Mouse (Mus musculus) lung, embryonic 14.5 days (tissue): ENCODE results near the gene Wipf1. TPM values are rescaled to one million over a fixed set of nuclear protein-coding genes. Genes with fewer than 3 reads are reported as not detected.
A peak's percentile ranks its signal among the peaks of the same experiment; 100 is the strongest.

Experiments used
- ATAC-seq: fragments of 200-750 bp; cut with Nextera tagmentation; 2 replicates; pipeline ENCODE4 v1.8.0; 2017; ENCODE audit warnings: mild to moderate bottlenecking, moderate TSS enrichment, moderate library complexity; ENCODE audit not compliant: insufficient read depth
- DNase-seq: peaks from one replicate; pipeline ENCODE4 v3.0.0-alpha.2; 2015
- H3K27ac ChIP-seq: fragments of 300-500 bp; sonication (generic); 2 replicates; pipeline ENCODE4 v1.5.1; 2014; ENCODE audit warnings: low read depth, mild to moderate bottlenecking, moderate library complexity
- H3K27me3 ChIP-seq: fragments of 300-500 bp; sonication (generic); 2 replicates; pipeline ENCODE4 v1.6.1; 2014; ENCODE audit warnings: low read length, control low read depth; ENCODE audit not compliant: insufficient read depth
- H3K36me3 ChIP-seq: fragments of 300-500 bp; sonication (generic); 2 replicates; pipeline ENCODE4 v1.6.1; 2014; ENCODE audit warnings: control low read depth; ENCODE audit not compliant: insufficient read depth
- H3K4me1 ChIP-seq: fragments of 300-500 bp; sonication (generic); 2 replicates; pipeline ENCODE4 v1.6.1; 2014; ENCODE audit warnings: antibody characterized with exemption, control low read depth; ENCODE audit not compliant: insufficient read depth
- H3K4me2 ChIP-seq: fragments of 300-500 bp; sonication (generic); 2 replicates; pipeline ENCODE4 v1.6.1; 2014; ENCODE audit warnings: mild to moderate bottlenecking
- H3K4me3 ChIP-seq: fragments of 300-500 bp; sonication (generic); 2 replicates; pipeline ENCODE4 v1.5.1; 2014; ENCODE audit warnings: low read depth, low read length
- H3K9ac ChIP-seq: fragments of 300-500 bp; sonication (generic); 2 replicates; pipeline ENCODE4 v1.6.1; 2014
- H3K9me3 ChIP-seq: fragments of 300-500 bp; sonication (generic); 2 replicates; pipeline ENCODE4 v1.6.1; 2016; ENCODE audit warnings: low read depth, low read length, control low read depth
- CTCF ChIP-seq: IDR thresholded peaks from 2 replicates; pipeline ENCODE4 v1.5.1; 2016; ENCODE audit warnings: antibody characterized with exemption, low read depth
- WGBS: fragments of 180-500 bp; shearing (Covaris S2); extraction: QIAGEN DNeasy Blood & Tissue Kit; methylation state at CpG from one replicate; pipeline ENCODE4 v1.1.7; 2014; 5-methylcytosine and 5-hydroxymethylcytosine counted together
- polyA plus RNA-seq: library from polyadenylated mRNA; unstranded; fragments of >200 nt; fragmentation: Nextera tagmentation; extraction: Ambion mirVana; gene quantifications from 2 replicates; pipeline ENCODE4 v1.2.1, GENCODE M21; 2014

The Wipf1 gene
- polyA plus RNA-seq, 1 experiment from 2014 or later = 14.8 TPM

- Histone ChIP-seq H3K9ac (no peak overlapping the region), H3K36me3 (no peaks in the 10 kb centered on the region), H3K27me3 (no peaks in the 10 kb centered on the region), H3K4me1 (no peaks in the 10 kb centered on the region), H3K4me2 (no peak overlapping the region), H3K9me3 (no peaks in the 10 kb centered on the region), H3K4me3 (no peak overlapping the region), H3K27ac (no peak overlapping the region)
- ATAC-seq = no peak
- 27% methylated on average over 1 of the region's 1 CpGs for WGBS
- peak; percentile 66 for TF ChIP-seq CTCF
- DNase-seq = peak; percentile 67
Observed at GRCm38 (mm10) chr2:73427293-73427692, 102.2 kb downstream of the Wipf1 start.

DNA sequence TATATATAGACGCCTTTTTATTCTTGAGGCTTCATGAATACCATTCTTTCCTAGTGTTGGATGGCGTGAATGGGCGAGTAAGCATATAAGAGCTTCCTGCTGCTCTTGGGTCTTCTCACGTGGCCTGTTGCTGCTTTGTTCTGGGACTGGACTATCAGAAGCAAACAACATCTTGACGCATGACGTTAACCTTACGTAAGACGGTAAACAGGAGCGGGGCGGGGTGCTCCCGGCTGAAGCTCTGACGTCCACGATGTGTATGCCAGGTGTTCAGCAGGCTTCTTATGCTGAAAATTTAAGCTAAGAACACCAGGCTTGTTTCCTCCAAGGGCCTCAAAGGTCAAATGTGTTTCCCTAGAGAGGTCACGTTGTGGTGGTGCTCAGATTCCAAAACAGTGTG, 103.7 kb downstream of the Wipf1 start:
- Histone ChIP-seq H3K9ac (no peak overlapping the region), H3K27ac (no peak overlapping the region), H3K36me3 (no peaks in the 10 kb centered on the region), H3K27me3 (no peaks in the 10 kb centered on the region), H3K9me3 (no peaks in the 10 kb centered on the region), H3K4me1 (no peaks in the 10 kb centered on the region), H3K4me3 (no peak overlapping the region), H3K4me2 (no peak overlapping the region)
- no peak for TF ChIP-seq CTCF
- DNase-seq (no peak), ATAC-seq (no peak)
- 66% methylated on average over 14 of the region's 14 CpGs for WGBS

- DNase-seq = no peak
- Histone ChIP-seq H3K27ac (no peak overlapping the region), H3K4me1 (no peaks in the 10 kb centered on the region), H3K4me3 (no peak overlapping the region), H3K4me2 (no peak overlapping the region), H3K9ac (no peak overlapping the region), H3K9me3 (no peaks in the 10 kb centered on the region), H3K36me3 (no peaks in the 10 kb centered on the region), H3K27me3 (no peaks in the 10 kb centered on the region)
- WGBS = 73% methylated on average over 7 of the region's 7 CpGs
- TF ChIP-seq CTCF = no peak
- no peak for ATAC-seq
Observed at GRCm38 (mm10) chr2:73419730-73420129, 109.8 kb downstream of the Wipf1 start.

DNA sequence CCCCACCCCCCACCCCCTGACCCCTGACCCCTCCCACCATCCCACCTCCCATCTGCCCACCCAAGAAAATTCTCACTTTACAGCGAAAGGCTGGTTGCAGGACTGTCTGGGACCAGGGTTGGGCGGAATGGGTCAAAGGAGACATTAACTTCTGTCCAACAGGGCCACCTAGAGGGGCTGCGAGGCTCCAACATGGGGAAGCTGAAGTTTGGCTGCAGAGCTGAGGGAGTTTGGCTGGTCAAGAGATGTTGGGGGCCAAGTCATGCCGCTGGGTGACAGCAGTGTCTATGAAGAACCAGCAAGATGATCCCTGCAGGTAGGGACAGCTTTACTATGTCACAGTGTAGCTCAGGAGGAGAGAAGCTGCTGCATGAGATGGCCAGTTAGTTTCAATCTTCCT, 110.2 kb downstream of the Wipf1 start:
- TF ChIP-seq CTCF = peak; percentile 57
- WGBS = 45% methylated on average over 4 of the region's 4 CpGs
- Histone ChIP-seq H3K27me3 (no peaks in the 10 kb centered on the region), H3K9ac (no peak overlapping the region), H3K4me1 (no peaks in the 10 kb centered on the region), H3K27ac (no peak overlapping the region), H3K36me3 (no peaks in the 10 kb centered on the region), H3K4me2 (no peak overlapping the region), H3K4me3 (no peak overlapping the region), H3K9me3 (no peaks in the 10 kb centered on the region)
- ATAC-seq (no peak), DNase-seq (peak; percentile 61)

DNA sequence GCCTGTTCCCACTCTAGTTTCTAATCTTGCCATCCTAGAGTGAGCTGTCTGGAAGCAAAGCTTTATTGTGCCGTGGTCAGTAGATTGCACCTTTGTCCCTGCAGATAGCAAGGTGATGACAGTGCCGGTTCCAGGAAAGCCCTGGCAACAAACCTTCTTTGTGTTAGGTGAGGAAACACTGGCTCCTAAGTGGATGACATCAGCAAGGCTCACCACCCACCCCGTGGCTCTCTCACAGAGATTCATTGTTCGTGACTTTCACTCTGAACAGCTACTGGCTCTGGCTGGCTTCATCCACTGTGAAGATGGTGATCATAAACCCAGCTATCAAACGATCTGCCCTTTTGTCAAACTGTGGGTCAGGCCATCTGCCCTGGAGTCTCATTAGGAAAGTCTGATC, 113.6 kb downstream of the Wipf1 start:
- Histone ChIP-seq H3K4me2 (no peak overlapping the region), H3K4me1 (no peaks in the 10 kb centered on the region), H3K4me3 (no peak overlapping the region), H3K27ac (no peak overlapping the region), H3K36me3 (no peaks in the 10 kb centered on the region), H3K9ac (no peak overlapping the region), H3K9me3 (no peaks in the 10 kb centered on the region), H3K27me3 (no peaks in the 10 kb centered on the region)
- no peak for ATAC-seq
- no peak for TF ChIP-seq CTCF
- DNase-seq = peak; percentile 47
- 48% methylated on average over 5 of the region's 5 CpGs for WGBS

DNA sequence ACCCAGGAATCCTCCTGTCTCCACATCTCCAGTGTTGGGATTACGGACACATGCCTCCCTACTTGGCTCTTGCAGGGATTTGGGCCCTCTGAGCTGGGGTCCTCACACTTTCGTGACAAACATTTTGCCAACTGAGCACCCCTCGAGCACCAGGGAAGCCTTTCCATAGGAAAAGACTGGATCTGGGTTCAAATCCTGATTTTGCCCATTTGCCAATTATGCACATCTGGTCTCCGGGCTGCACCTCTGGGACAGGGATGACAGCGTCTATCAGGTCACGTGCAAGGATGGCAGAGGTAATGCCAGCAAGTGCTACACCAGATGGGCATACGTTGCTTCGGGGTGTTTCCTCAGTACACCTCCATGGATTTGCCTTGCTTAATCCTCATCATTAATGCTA, 119.5 kb downstream of the Wipf1 start:
- no peak for TF ChIP-seq CTCF
- H3K9me3 ChIP-seq = no peaks in the 10 kb centered on the region
- H3K4me3 ChIP-seq = no peak overlapping the region
- no peak overlapping the region for H3K9ac ChIP-seq
- 92% methylated on average over 8 of the region's 8 CpGs for WGBS
- no peak for DNase-seq
- no peak overlapping the region for H3K27ac ChIP-seq
- no peaks in the 10 kb centered on the region for H3K27me3 ChIP-seq
- no peak overlapping the region for H3K4me2 ChIP-seq
- no peak for ATAC-seq
- H3K4me1 ChIP-seq = no peaks in the 10 kb centered on the region
- H3K36me3 ChIP-seq = no peaks in the 10 kb centered on the region

- H3K9ac ChIP-seq = no peak overlapping the region
- no peak for DNase-seq
- 56% methylated on average over 4 of the region's 4 CpGs for WGBS
Observed at GRCm38 (mm10) chr2:73407662-73408061, 121.9 kb downstream of the Wipf1 start.

GRCm38 (mm10) chr2:73406336-73406915, 123.1 kb downstream of the Wipf1 start:
- no peak for ATAC-seq
- 77% methylated on average over 9 of the region's 9 CpGs for WGBS

More at GRCm38 (mm10) chr2:73407662-73408061, 121.9 kb downstream of the Wipf1 start:
- Histone ChIP-seq H3K4me1 (no peaks in the 10 kb centered on the region), H3K27me3 (no peaks in the 10 kb centered on the region), H3K4me3 (no peak overlapping the region), H3K4me2 (no peak overlapping the region), H3K36me3 (no peaks in the 10 kb centered on the region), H3K9me3 (no peaks in the 10 kb centered on the region), H3K27ac (no peak overlapping the region)
- no peak for ATAC-seq
- no peak for TF ChIP-seq CTCF

More at GRCm38 (mm10) chr2:73406336-73406915, 123.1 kb downstream of the Wipf1 start:
- no peak for TF ChIP-seq CTCF
- H3K4me2 ChIP-seq = no peak overlapping the region
- H3K4me1 ChIP-seq = no peaks in the 10 kb centered on the region
- H3K27me3 ChIP-seq = no peaks in the 10 kb centered on the region
- H3K9me3 ChIP-seq = no peaks in the 10 kb centered on the region
- H3K4me3 ChIP-seq = no peak overlapping the region
- no peaks in the 10 kb centered on the region for H3K36me3 ChIP-seq
- no peak for DNase-seq
- H3K9ac ChIP-seq = no peak overlapping the region
- H3K27ac ChIP-seq = no peak overlapping the region
